13 mouse cellular contexts compared by ENCODE assay signal in genomic region chr16:23504320-23504744, GRCm38 (mm10). TPM values are rescaled to one million over a fixed set of nuclear protein-coding genes. Genes with fewer than 3 reads are reported as not detected.
A peak's percentile ranks its signal among the peaks of the same experiment; 100 is the strongest.
DNase-seq lines count a peak whose midpoint lies in the region; ATAC-seq lines count a peak whose summit lies in the region.
"Had no signal": no experiment of that assay in that cellular context is flagged by ENCODE, and none has a peak within 500 bp of the region (broad histone marks: within the 10 kb centered on the region; RNA-seq: fewer than 3 reads in every experiment).

No protein-coding gene starts in this region.

- H3K9me3 ChIP-seq in forebrain, embryonic 16.5 days (ENCODE audit: control insufficient read depth, low read length): no peaks in the 10 kb centered on the region
- no peaks in the 10 kb centered on the region for H3K9me3 ChIP-seq in midbrain, embryonic 11.5 days (ENCODE audit: control insufficient read depth, low read length)
- H3K9me3 ChIP-seq: heart, embryonic 12.5 days; megakaryocyte, embryonic 14.5 days had no signal

- H3K36me3 ChIP-seq in forebrain, embryonic 16.5 days (ENCODE audit: control insufficient read depth, insufficient read depth): no peaks in the 10 kb centered on the region
- no peaks in the 10 kb centered on the region for H3K36me3 ChIP-seq in midbrain, embryonic 11.5 days (ENCODE audit: control insufficient read depth, insufficient read depth, low read length)
- H3K36me3 ChIP-seq: heart, embryonic 12.5 days had no signal

- H3K4me2 ChIP-seq in forebrain, embryonic 16.5 days (ENCODE audit: low read length): no peak overlapping the region
- H3K4me2 ChIP-seq in midbrain, embryonic 11.5 days: no peak overlapping the region
- H3K4me2 ChIP-seq: heart, embryonic 12.5 days had no signal

- peaks cover 22% of the 10 kb centered on the region for H3K4me1 ChIP-seq in forebrain, embryonic 16.5 days (replicated peaks; ENCODE audit: control insufficient read depth, insufficient read depth, low read length)
- peaks cover 30% of the 10 kb centered on the region for H3K4me1 ChIP-seq in midbrain, embryonic 11.5 days (ENCODE audit: control insufficient read depth, insufficient read depth, low read length)
- H3K4me1 ChIP-seq: megakaryocyte, embryonic 14.5 days had no signal

- peak overlapping the region; percentile 44; the same call in 1 of the 2 replicates for H3K27ac ChIP-seq in forebrain, embryonic 16.5 days (ENCODE audit: low read length)
- H3K27ac ChIP-seq in midbrain, embryonic 11.5 days (ENCODE audit: low read depth, low read length): peak overlapping the region; percentile 17; the same call in 1 of the 2 replicates

- no peak overlapping the region for H3K9ac ChIP-seq in forebrain, embryonic 16.5 days (replicated peaks; ENCODE audit: low read depth, low read length)
- no peak overlapping the region for H3K9ac ChIP-seq in midbrain, embryonic 11.5 days (ENCODE audit: low read length)
- H3K9ac ChIP-seq: heart, embryonic 12.5 days had no signal

- intact Hi-C loops in left cerebral cortex, postnatal 4 days (cut with DNase I): no loop called here

- ATAC-seq in forebrain, embryonic 16.5 days: peak; percentile 80
- peak; percentile 95 for ATAC-seq in midbrain, embryonic 11.5 days (ENCODE audit: low FRiP score)
- ATAC-seq: activated CD4-positive, CD25-positive, alpha-beta regulatory T cell, adult 4 months had no signal

- peak; percentile 25 for DNase-seq in left cerebral cortex, postnatal 4 days
- DNase-seq in left cerebral cortex, adult 18-20 months (ENCODE audit: low spot score in 2 of 2): no peak
- DNase-seq in midbrain, embryonic 11.5 days (ENCODE audit: low spot score, missing footprints): peak; percentile 90
- DNase-seq in retina, postnatal 1 day: peak; percentile 79
- DNase-seq in B cell, adult 2 months: no peak
- no peak for DNase-seq in gastrocnemius, postnatal 10 days
- no peak for DNase-seq in thymus, adult 18-20 months
- DNase-seq: lung, adult 18-20 months had no signal

- 10% methylated on average over 3 of the region's 3 CpGs for WGBS in forebrain, embryonic 16.5 days
- 14% methylated on average over 3 of the region's 3 CpGs for WGBS in midbrain, embryonic 11.5 days

- no peaks in the 10 kb centered on the region for H3K27me3 ChIP-seq in forebrain, embryonic 16.5 days (replicated peaks; ENCODE audit: control insufficient read depth, insufficient read depth, low read length)
- H3K27me3 ChIP-seq in midbrain, embryonic 11.5 days (ENCODE audit: control insufficient read depth, insufficient read depth, low read length): no peaks in the 10 kb centered on the region

- no peak overlapping the region for H3K4me3 ChIP-seq in forebrain, embryonic 16.5 days (replicated peaks; ENCODE audit: low read length)
- H3K4me3 ChIP-seq in midbrain, embryonic 11.5 days (ENCODE audit: low read depth, low read length): no peak overlapping the region
- H3K4me3 ChIP-seq: heart, embryonic 12.5 days; megakaryocyte, embryonic 14.5 days had no signal

RNA-seq across cellular contexts. Expression of gene Rtp4, which starts 15.8 kb away (rescaled TPM):
- 1 to 10 TPM in 1 of 2 experiments, under 1 TPM in 1; 0.93 to 1.1 TPM for total RNA-seq in left cerebral cortex, postnatal 4 days (2021)
- 1 to 10 TPM in 1 of 2 experiments, under 1 TPM in 1; 0.95 to 1.1 TPM for total RNA-seq in left cerebral cortex, adult 18-20 months (2021)
- polyA plus RNA-seq in forebrain, embryonic 16.5 days (2015; fragmentation: Nextera tagmentation; extraction: Ambion mirVana): 3.0 and 4.1 TPM in 2 replicates
- 2.2 and 2.6 TPM in 2 replicates for polyA plus RNA-seq in midbrain, embryonic 11.5 days (2014; fragmentation: Nextera tagmentation; extraction: Ambion mirVana)
- total RNA-seq in gastrocnemius, postnatal 10 days (2021): 1 to 10 TPM; 1.6 to 2.1 TPM
- total RNA-seq: MEL had no signal

RNA-seq across cellular contexts. Expression of gene Masp1, which starts 16.3 kb away (rescaled TPM):
- total RNA-seq in left cerebral cortex, postnatal 4 days (2021): 10 to 100 TPM; 41.3 to 44.9 TPM
- total RNA-seq in left cerebral cortex, adult 18-20 months (2021): 10 to 100 TPM; 11.6 to 13.7 TPM
- 46.1 and 51.3 TPM in 2 replicates for polyA plus RNA-seq in forebrain, embryonic 16.5 days (2015; fragmentation: Nextera tagmentation; extraction: Ambion mirVana)
- polyA plus RNA-seq in midbrain, embryonic 11.5 days (2014; fragmentation: Nextera tagmentation; extraction: Ambion mirVana): 19.0 and 20.1 TPM in 2 replicates
- 10 to 100 TPM; 14.0 to 14.7 TPM for total RNA-seq in gastrocnemius, postnatal 10 days (2021)
- total RNA-seq: MEL had no signal
- polyA plus RNA-seq: activated CD4-positive, CD25-positive, alpha-beta regulatory T cell, adult 4 months had no signal

Comparison
In these comparisons a context has a peak if more than half of its experiments do, and no peak if none do; other contexts are left out.
1. DNase-seq: peak in left cerebral cortex, postnatal 4 days (single experiment), midbrain, embryonic 11.5 days (single experiment) and retina, postnatal 1 day (single experiment); none in left cerebral cortex, adult 18-20 months (0 of 2), B cell, adult 2 months (0 of 2), gastrocnemius, postnatal 10 days (single experiment) and thymus, adult 18-20 months (0 of 2).